Mouse (Mus musculus): ENCODE results near the gene Oasl2.
"Not testable (repeated sequence)": the region's sequence is repeated elsewhere in the genome, so short reads cannot be mapped to it uniquely, and the experiment has no call there.

Gene Oasl2

GRCm38 (mm10) chr5:114941138-114941537, 44.4 kb downstream of the Oasl2 start:
- H3K9me3 ChIP-seq (ENCODE audit: low read length); H3K4me3 ChIP-seq (replicated peaks; ENCODE audit: low read length); H3K27me3 ChIP-seq (ENCODE audit: insufficient read depth, low read length): not testable (repeated sequence)
- Histone ChIP-seq H3K4me1 (replicated peaks; ENCODE audit: low read depth, low read length) (peaks cover 46% of the 10 kb centered on the region), H3K36me3 (ENCODE audit: insufficient read depth, low read length) (peaks cover 25% of the 10 kb centered on the region)
- TF ChIP-seq CTCF (conservative IDR thresholded peaks at IDR 0.05; ENCODE audit: low read length): peak; percentile 21; the same call in 1 of the 2 replicates

DNA sequence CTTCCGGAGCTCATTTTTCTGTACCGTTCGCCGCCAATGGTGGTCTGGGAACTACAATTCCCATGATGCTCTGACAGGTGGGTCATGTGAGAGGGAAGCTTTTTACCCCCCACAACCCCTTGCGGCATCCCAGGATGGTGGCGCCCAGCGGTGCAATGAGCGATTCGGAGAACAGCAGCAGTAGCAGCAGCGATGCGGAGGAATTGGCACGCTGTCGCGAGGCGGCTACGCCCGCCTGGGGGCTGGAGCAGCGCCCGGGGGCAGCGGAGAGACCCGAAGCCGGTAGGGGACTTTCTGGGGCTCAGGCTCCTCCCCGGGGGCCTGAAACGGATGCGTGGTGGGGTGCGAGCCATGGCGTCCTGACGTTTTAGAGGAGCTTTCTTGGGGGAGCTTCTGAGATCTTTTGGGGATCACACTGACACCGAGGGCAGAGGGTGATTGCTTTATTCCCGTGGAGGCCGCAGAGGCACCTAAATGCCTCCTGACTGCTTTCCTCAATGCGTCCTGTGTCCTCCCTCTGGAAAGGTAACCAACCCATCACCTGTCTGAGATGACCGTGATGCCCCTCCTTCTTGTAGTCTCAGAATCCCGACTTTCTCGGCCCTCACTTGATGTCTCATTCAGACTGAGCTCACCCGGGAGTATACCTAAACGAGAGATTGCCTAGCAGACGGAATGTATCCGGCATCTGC, 45.5 kb downstream of the Oasl2 start, which contains the start of gene 2210016L21Rik:
TSS of gene 2210016L21Rik (plus strand) at position 85 of the 692 bp plus-strand sequence.
- Histone ChIP-seq H3K9me3 (ENCODE audit: low read length) (no peaks in the 10 kb centered on the region), H3K36me3 (ENCODE audit: insufficient read depth, low read length) (peaks cover 36% of the 10 kb centered on the region), H3K27me3 (ENCODE audit: insufficient read depth, low read length) (no peaks in the 10 kb centered on the region), H3K4me3 (replicated peaks; ENCODE audit: low read length) (peak within 1 kb of the TSS; percentile 99), H3K4me1 (replicated peaks; ENCODE audit: low read depth, low read length) (peaks cover 40% of the 10 kb centered on the region)
- TF ChIP-seq POU5F1 (IDR thresholded peaks at IDR 0.05; ENCODE audit: borderline replicate concordance, low read length) (no peak), NANOG (IDR thresholded peaks at IDR 0.05; ENCODE audit: borderline replicate concordance, low read length) (no peak), CTCF (conservative IDR thresholded peaks at IDR 0.05; ENCODE audit: low read length) (no peak)

- TF ChIP-seq CTCF (conservative IDR thresholded peaks at IDR 0.05; ENCODE audit: low read length): no peak
- no peak for TF ChIP-seq NANOG (IDR thresholded peaks at IDR 0.05; ENCODE audit: borderline replicate concordance, low read length)
- TF ChIP-seq POU5F1 (IDR thresholded peaks at IDR 0.05; ENCODE audit: borderline replicate concordance, low read length): no peak
- Histone ChIP-seq H3K36me3 (ENCODE audit: insufficient read depth, low read length) (peaks cover 41% of the 10 kb centered on the region), H3K4me1 (replicated peaks; ENCODE audit: low read depth, low read length) (peaks cover 35% of the 10 kb centered on the region), H3K27me3 (ENCODE audit: insufficient read depth, low read length) (no peaks in the 10 kb centered on the region), H3K4me3 (replicated peaks; ENCODE audit: low read length) (peak overlapping the region; percentile 99), H3K9me3 (ENCODE audit: low read length) (no peaks in the 10 kb centered on the region)
Measured at GRCm38 (mm10) chr5:114942766-114943130, 46.0 kb downstream of the Oasl2 start.

- Histone ChIP-seq H3K27me3 (ENCODE audit: insufficient read depth, low read length) (no peaks in the 10 kb centered on the region), H3K36me3 (ENCODE audit: insufficient read depth, low read length) (peaks cover 64% of the 10 kb centered on the region), H3K4me3 (replicated peaks; ENCODE audit: low read length) (no peak overlapping the region), H3K4me1 (replicated peaks; ENCODE audit: low read depth, low read length) (peaks cover 41% of the 10 kb centered on the region), H3K9me3 (ENCODE audit: low read length) (no peaks in the 10 kb centered on the region)
- TF ChIP-seq POU5F1 (IDR thresholded peaks at IDR 0.05; ENCODE audit: borderline replicate concordance, low read length): no peak
- no peak for TF ChIP-seq NANOG (IDR thresholded peaks at IDR 0.05; ENCODE audit: borderline replicate concordance, low read length)
- no peak for TF ChIP-seq CTCF (conservative IDR thresholded peaks at IDR 0.05; ENCODE audit: low read length)
Measured at GRCm38 (mm10) chr5:114945072-114945471, 48.3 kb downstream of the Oasl2 start.

DNA sequence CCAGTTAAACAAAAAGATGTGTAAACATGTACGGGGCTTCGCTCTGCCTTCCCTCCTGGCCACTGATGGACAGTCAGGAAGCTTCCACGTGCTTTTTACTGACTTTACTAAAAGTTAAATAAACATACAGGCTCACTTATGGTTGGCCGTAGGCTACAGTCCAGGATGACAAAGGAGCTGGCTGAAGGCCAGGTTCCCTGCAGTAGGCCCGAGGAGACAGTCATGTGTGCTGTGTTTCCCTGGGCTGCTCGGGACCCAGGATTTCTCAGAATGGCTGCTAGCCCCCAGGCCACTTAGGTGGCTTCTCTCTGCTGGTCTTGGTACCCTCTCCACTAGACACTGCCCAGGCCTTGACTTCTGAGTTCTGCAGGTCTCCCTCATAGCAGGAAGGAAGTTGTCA, 52.2 kb downstream of the Oasl2 start:
- Histone ChIP-seq H3K36me3 (ENCODE audit: insufficient read depth, low read length) (peaks cover 87% of the 10 kb centered on the region), H3K4me3 (replicated peaks; ENCODE audit: low read length) (no peak overlapping the region), H3K4me1 (replicated peaks; ENCODE audit: low read depth, low read length) (peaks cover 38% of the 10 kb centered on the region), H3K9me3 (ENCODE audit: low read length) (peaks cover 12% of the 10 kb centered on the region), H3K27me3 (ENCODE audit: insufficient read depth, low read length) (no peaks in the 10 kb centered on the region)
- TF ChIP-seq POU5F1 (IDR thresholded peaks at IDR 0.05; ENCODE audit: borderline replicate concordance, low read length) (no peak), NANOG (IDR thresholded peaks at IDR 0.05; ENCODE audit: borderline replicate concordance, low read length) (no peak), CTCF (conservative IDR thresholded peaks at IDR 0.05; ENCODE audit: low read length) (no peak)

- no peak for TF ChIP-seq NANOG (IDR thresholded peaks at IDR 0.05; ENCODE audit: borderline replicate concordance, low read length)
- H3K9me3 ChIP-seq (ENCODE audit: low read length): peaks cover 16% of the 10 kb centered on the region
Measured at GRCm38 (mm10) chr5:114949316-114949715, 52.6 kb downstream of the Oasl2 start.

DNA sequence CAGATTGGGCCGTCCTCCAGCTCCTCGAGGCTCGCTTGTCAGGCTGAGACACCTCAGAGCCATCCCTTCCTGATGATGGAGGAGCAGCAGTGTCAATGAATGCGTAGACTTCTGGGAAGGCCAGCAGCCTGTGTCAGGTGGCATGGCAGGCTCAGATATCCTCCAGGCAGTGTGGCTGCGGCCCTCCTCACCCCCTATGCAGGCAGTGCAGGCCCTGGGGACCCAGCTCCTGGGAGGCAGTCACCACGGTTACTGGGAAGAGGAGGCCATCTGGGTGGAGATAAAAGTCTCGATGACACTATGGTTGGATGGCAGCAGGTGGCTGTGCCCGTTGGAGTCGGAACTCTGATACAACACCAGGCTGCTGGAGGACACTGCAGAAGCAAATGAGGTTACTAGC, 53.1 kb downstream of the Oasl2 start:
- peaks cover 21% of the 10 kb centered on the region for H3K9me3 ChIP-seq (ENCODE audit: low read length)
- H3K36me3 ChIP-seq (ENCODE audit: insufficient read depth, low read length): peaks cover 89% of the 10 kb centered on the region
- TF ChIP-seq POU5F1 (IDR thresholded peaks at IDR 0.05; ENCODE audit: borderline replicate concordance, low read length) (no peak), NANOG (IDR thresholded peaks at IDR 0.05; ENCODE audit: borderline replicate concordance, low read length) (no peak), CTCF (conservative IDR thresholded peaks at IDR 0.05; ENCODE audit: low read length) (no peak)
- H3K4me1 ChIP-seq (replicated peaks; ENCODE audit: low read depth, low read length): peaks cover 35% of the 10 kb centered on the region
- H3K27me3 ChIP-seq (ENCODE audit: insufficient read depth, low read length): no peaks in the 10 kb centered on the region
- no peak overlapping the region for H3K4me3 ChIP-seq (replicated peaks; ENCODE audit: low read length)

More at GRCm38 (mm10) chr5:114949316-114949715, 52.6 kb downstream of the Oasl2 start:
- H3K4me3 ChIP-seq (replicated peaks; ENCODE audit: low read length): no peak overlapping the region
- peaks cover 35% of the 10 kb centered on the region for H3K4me1 ChIP-seq (replicated peaks; ENCODE audit: low read depth, low read length)
- peaks cover 88% of the 10 kb centered on the region for H3K36me3 ChIP-seq (ENCODE audit: insufficient read depth, low read length)
- no peaks in the 10 kb centered on the region for H3K27me3 ChIP-seq (ENCODE audit: insufficient read depth, low read length)

DNA sequence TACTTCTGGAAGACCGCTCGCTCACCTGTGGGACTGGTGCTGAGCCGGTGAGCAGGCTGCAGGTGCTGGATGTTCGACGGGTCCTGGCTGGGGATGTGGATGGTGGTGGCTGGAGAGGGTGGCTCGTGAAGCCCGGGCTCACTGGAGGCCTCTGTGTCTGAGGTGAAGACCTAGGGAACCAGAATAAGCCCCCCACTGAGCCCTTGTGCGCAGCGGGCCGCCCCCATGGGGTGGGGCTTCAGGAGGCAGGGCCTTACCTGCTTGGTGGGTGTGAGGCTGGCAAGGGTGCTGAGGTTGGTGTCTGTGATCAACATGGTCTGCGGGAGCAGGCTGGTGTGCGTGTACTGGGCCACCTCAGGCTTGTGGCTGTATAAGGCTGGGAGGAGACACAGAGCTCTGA, 53.9 kb downstream of the Oasl2 start:
- Histone ChIP-seq H3K27me3 (ENCODE audit: insufficient read depth, low read length) (no peaks in the 10 kb centered on the region), H3K9me3 (ENCODE audit: low read length) (peaks cover 30% of the 10 kb centered on the region), H3K4me3 (replicated peaks; ENCODE audit: low read length) (no peak overlapping the region), H3K4me1 (replicated peaks; ENCODE audit: low read depth, low read length) (peaks cover 30% of the 10 kb centered on the region), H3K36me3 (ENCODE audit: insufficient read depth, low read length) (peaks cover 90% of the 10 kb centered on the region)
- TF ChIP-seq CTCF (conservative IDR thresholded peaks at IDR 0.05; ENCODE audit: low read length) (no peak), POU5F1 (IDR thresholded peaks at IDR 0.05; ENCODE audit: borderline replicate concordance, low read length) (no peak), NANOG (IDR thresholded peaks at IDR 0.05; ENCODE audit: borderline replicate concordance, low read length) (no peak)

GRCm38 (mm10) chr5:114951279-114951880, 54.6 kb downstream of the Oasl2 start:
- H3K27me3 ChIP-seq (ENCODE audit: insufficient read depth, low read length): no peaks in the 10 kb centered on the region
- peaks cover 30% of the 10 kb centered on the region for H3K4me1 ChIP-seq (replicated peaks; ENCODE audit: low read depth, low read length)
- H3K9me3 ChIP-seq (ENCODE audit: low read length): peaks cover 37% of the 10 kb centered on the region
- no peak overlapping the region for H3K4me3 ChIP-seq (replicated peaks; ENCODE audit: low read length)
- peaks cover 88% of the 10 kb centered on the region for H3K36me3 ChIP-seq (ENCODE audit: insufficient read depth, low read length)
- TF ChIP-seq POU5F1 (IDR thresholded peaks at IDR 0.05; ENCODE audit: borderline replicate concordance, low read length) (no peak), NANOG (IDR thresholded peaks at IDR 0.05; ENCODE audit: borderline replicate concordance, low read length) (no peak), CTCF (conservative IDR thresholded peaks at IDR 0.05; ENCODE audit: low read length) (no peak)
